Mouse (Mus musculus) inflammation-experienced regulatory T-cells, adult 6 months (primary cell): Measurements from ENCODE around the gene Gm3415. TPM values are rescaled to one million over a fixed set of nuclear protein-coding genes. Genes with fewer than 3 reads are reported as not detected.

ENCODE experiments used
- ATAC-seq: one replicate; pipeline ENCODE4 v1.8.0; 2017
- polyA plus RNA-seq, 3 experiments: library from polyadenylated mRNA; unstranded; fragments of 100-300 nt; shearing (Covaris generic); gene quantifications; one replicate each; pipeline ENCODE4 v1.2.1; 2017

The Gm3415 gene
- polyA plus RNA-seq, 3 experiments from 2014 or later: not detected

DNA sequence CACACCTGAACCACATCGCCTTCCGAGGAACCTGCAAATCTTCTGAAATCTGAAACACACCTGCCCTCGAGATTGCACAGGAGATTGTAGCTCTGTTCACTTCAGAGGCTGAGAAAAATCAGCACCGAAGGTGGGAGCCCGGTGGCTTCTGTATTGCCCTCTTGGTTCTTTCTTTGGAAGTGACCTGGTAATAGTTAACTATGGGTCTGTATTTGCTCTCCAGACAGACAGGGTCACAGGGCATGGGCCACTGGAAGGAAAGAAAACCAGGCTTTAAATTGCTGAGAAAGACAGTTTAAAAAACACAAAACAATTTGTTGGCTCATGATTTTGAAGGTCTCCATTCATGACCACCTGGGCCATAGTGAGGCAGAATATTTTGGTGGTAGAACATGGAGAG is 44.0 kb downstream of the Gm3415 start:
- ATAC-seq: no peak

- ATAC-seq: no peak
Observed at GRCm38 (mm10) chr5:146606221-146606620, 50.3 kb downstream of the Gm3415 start.

DNA sequence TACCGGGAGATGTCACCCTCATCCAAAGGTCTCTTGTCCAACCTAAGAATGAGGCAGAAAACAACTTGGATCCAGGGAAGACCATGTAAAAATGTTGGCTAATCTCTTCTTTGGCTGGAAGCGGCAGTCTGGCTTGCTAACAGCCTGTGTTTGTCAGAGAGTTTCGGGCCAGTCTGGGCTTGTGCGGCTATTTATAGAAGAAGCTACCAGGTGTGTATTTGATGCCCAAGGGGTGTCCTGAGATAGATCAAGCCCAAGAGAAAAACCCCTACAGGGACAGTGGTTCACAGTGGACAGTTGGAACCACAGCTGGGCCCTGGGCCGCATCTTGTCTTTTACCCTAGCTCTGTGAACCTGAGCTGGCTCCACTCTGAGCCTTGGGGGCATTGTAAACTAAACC is 51.0 kb downstream of the Gm3415 start:
- no peak for ATAC-seq

GRCm38 (mm10) chr5:146607816-146608215 is 51.9 kb downstream of the Gm3415 start:
- ATAC-seq: no peak

Other genes starting within 250 kb of the Gm3415 start
- not detected for gene Wasf3, start 171.2 kb upstream of the Gm3415 start, polyA plus RNA-seq
- not detected for gene Gm6408, start 74.2 kb upstream of the Gm3415 start, polyA plus RNA-seq
- not detected for gene Gm6370, start 64.8 kb upstream of the Gm3415 start, polyA plus RNA-seq
- not detected for gene 4930449I24Rik, start 53.7 kb upstream of the Gm3415 start, polyA plus RNA-seq
- gene Gm3402, start 42.0 kb upstream of the Gm3415 start, polyA plus RNA-seq: not detected
- not detected for gene Gm3404, start 30.3 kb upstream of the Gm3415 start, polyA plus RNA-seq
- not detected for gene Gm3409, start 18.5 kb upstream of the Gm3415 start, polyA plus RNA-seq
- gene Gpr12, start 29.1 kb downstream of the Gm3415 start, polyA plus RNA-seq: not detected
- gene Usp12, start 238.9 kb downstream of the Gm3415 start, polyA plus RNA-seq: 1 to 10 TPM; 4.5 to 6.7 (median 5.8) TPM